Mouse (Mus musculus) heart, postnatal 0 days (tissue): ENCODE results near the gene Tapbpl.

Experiments used
- CTCF ChIP-seq: IDR thresholded peaks from 2 replicates; pipeline ENCODE4 v1.5.1; 2016; ENCODE audit warnings: antibody characterized with exemption, control low read depth, low read depth
- EP300 ChIP-seq: IDR thresholded peaks from 2 replicates; pipeline ENCODE4 v1.6.1; 2016; ENCODE audit warnings: antibody characterized with exemption, low read depth

DNA sequence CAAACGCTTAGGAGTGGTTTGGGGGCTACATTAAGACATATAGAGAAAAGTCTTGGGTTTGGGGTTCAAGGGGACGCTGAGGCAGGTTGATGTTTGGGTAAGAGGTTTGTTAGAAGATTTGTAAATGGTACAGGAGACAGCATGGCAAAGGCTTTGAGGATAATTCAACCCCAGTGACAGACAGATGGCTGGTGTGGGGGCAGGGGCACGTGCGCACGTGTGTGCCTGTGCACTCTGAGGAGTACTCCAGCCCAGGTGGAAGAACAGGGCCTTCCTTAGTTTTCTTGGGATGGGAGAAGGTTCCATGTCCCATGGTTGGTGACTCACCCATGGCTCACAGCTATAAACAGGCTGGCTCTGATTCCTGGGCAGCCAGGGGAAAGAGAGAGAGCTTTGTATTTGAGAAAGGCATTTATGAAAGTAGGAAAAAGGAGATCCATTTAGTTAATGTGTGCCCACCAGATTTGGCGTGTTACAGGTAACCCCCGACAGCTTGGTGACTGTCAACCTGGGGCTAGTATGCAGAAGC lies 23.9 kb upstream of the Tapbpl start:
- TF ChIP-seq CTCF = no peak
- no peak for TF ChIP-seq EP300
